Mouse (Mus musculus) cerebellum, adult 2 months (tissue): ENCODE measurements around the gene Pde4dip.

ENCODE experiments used
- CTCF ChIP-seq: fragments of 200-500 bp; IDR thresholded peaks from 2 replicates; pipeline ENCODE4 v1.5.1; 2011; ENCODE audit warnings: low read depth, mild to moderate bottlenecking, control low read depth, low read length, moderate library complexity, borderline replicate concordance; ENCODE audit not compliant: insufficient read depth
- POLR2A ChIP-seq: fragments of 200-500 bp; IDR thresholded peaks from 2 replicates; pipeline ENCODE4 v1.6.1; 2011; ENCODE audit warnings: low read length, control low read depth, borderline replicate concordance; ENCODE audit not compliant: insufficient read depth

DNA sequence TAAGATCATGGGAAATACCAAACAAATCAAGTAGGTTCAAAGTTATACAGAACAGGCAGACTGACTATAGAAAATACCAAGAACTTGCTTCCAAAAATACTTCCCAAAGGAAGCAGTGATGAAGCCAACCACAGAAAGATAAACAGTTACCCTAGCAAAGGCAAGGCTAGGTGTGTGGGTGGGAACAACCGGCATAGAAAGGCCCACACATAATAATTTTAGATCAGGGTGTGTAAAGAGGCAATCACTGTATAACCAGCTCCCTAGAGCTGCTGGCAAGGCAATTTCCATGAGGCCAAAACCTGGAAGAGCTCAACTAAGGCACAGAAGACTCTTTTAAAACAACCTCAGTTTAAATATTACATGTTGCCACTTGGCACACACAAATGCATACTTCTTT is 29.1 kb downstream of the Pde4dip start:
- no peak for TF ChIP-seq POLR2A
- TF ChIP-seq CTCF = no peak
